Mouse (Mus musculus): ENCODE data around the gene Clec14a. TPM values are rescaled to one million over a fixed set of nuclear protein-coding genes. Genes with fewer than 3 reads are reported as not detected.
"Not testable (repeated sequence)": the region's sequence is repeated elsewhere in the genome, so short reads cannot be mapped to it uniquely, and the experiment has no call there.

Gene Clec14a
- total RNA-seq (2014; rRNA removed), result 6.0 and 8.7 TPM in 2 replicates
- 6.5 TPM in 2 replicates for polyA plus RNA-seq (2015; fragmentation: Nextera tagmentation; extraction: Ambion mirVana)

GRCm38 (mm10) chr12:58268563-58269501 lies at the start of gene Clec14a:
Gene Clec14a (minus strand): TSS chr12:58269290.
- H3K4me1 ChIP-seq (ENCODE audit: insufficient read depth, low read length), result 0 out of 2 replicates have a peak, but pooled peaks cover 3% of the 10 kb centered on the region
- no peaks in the 10 kb centered on the region for H3K27me3 ChIP-seq (ENCODE audit: insufficient read depth, low read length)
- 10% methylated on average over 32 of the region's 32 CpGs for WGBS
- H3K27ac ChIP-seq (ENCODE audit: low read depth, low read length), result no peak within 1 kb of the TSS
- peak within 1 kb of the TSS; percentile 48 for H3K9ac ChIP-seq (replicated peaks; ENCODE audit: low read length, poor library complexity, severe bottlenecking)
- H3K9me3 ChIP-seq (ENCODE audit: low read length), result no peaks in the 10 kb centered on the region
- DNase-seq (ENCODE audit: low spot score) (peak; percentile 26), ATAC-seq (ENCODE audit: low FRiP score) (peak; percentile 81)
- H3K4me3 ChIP-seq (ENCODE audit: low read depth, low read length), result peak within 1 kb of the TSS; percentile 43
- H3K4me2 ChIP-seq (ENCODE audit: low read depth, low read length, poor library complexity, severe bottlenecking), result peak within 1 kb of the TSS; percentile 79
- TF ChIP-seq CTCF (IDR thresholded peaks at IDR 0.05), result no peak
- no peaks in the 10 kb centered on the region for H3K36me3 ChIP-seq (ENCODE audit: insufficient read depth, low read length)

DNA sequence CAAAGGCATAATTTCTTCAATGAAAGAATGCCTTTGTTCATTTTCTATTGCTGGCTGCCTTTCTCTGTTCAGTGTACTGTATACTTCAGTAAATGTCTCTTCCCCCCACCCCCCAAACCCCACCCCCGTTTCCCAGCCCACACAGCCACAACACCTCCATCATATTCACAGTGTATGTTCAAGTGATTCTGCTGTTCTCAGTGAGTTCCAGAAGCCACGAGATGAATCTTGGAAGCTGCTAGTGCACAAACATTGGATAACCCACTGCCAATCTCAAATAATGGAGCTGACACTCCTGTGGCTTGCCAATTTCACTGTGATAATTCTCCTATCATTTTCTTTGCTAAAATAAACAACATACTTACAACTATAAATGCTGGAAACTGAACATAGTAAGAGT lies 38.7 kb upstream of the Clec14a start:
- TF ChIP-seq CTCF (IDR thresholded peaks at IDR 0.05), result no peak
- H3K9me3 ChIP-seq (ENCODE audit: low read length), result no peaks in the 10 kb centered on the region
- H3K9ac ChIP-seq (replicated peaks; ENCODE audit: low read length, poor library complexity, severe bottlenecking), result no peak overlapping the region
- no peak for ATAC-seq (ENCODE audit: low FRiP score)
- H3K4me3 ChIP-seq (ENCODE audit: low read depth, low read length), result no peak overlapping the region
- H3K4me2 ChIP-seq (ENCODE audit: low read depth, low read length, poor library complexity, severe bottlenecking), result no peak overlapping the region
- no peak overlapping the region for H3K27ac ChIP-seq (ENCODE audit: low read depth, low read length)
- H3K4me1 ChIP-seq (ENCODE audit: insufficient read depth, low read length), result no peaks in the 10 kb centered on the region
- H3K27me3 ChIP-seq (ENCODE audit: insufficient read depth, low read length), result no peaks in the 10 kb centered on the region
- H3K36me3 ChIP-seq (ENCODE audit: insufficient read depth, low read length), result no peaks in the 10 kb centered on the region
- DNase-seq (ENCODE audit: low spot score), result no peak
- WGBS, result 83% methylated on average over 2 of the region's 2 CpGs

- not testable (repeated sequence) for H3K4me1 ChIP-seq (ENCODE audit: insufficient read depth, low read length); H3K36me3 ChIP-seq (ENCODE audit: insufficient read depth, low read length); H3K27me3 ChIP-seq (ENCODE audit: insufficient read depth, low read length); H3K27ac ChIP-seq (ENCODE audit: low read depth, low read length); H3K4me2 ChIP-seq (ENCODE audit: low read depth, low read length, poor library complexity, severe bottlenecking); H3K9me3 ChIP-seq (ENCODE audit: low read length); DNase-seq (ENCODE audit: low spot score); H3K9ac ChIP-seq (replicated peaks; ENCODE audit: low read length, poor library complexity, severe bottlenecking); H3K4me3 ChIP-seq (ENCODE audit: low read depth, low read length); ATAC-seq (ENCODE audit: low FRiP score)
- WGBS, result 87% methylated on average over 8 of the region's 8 CpGs
Observed at GRCm38 (mm10) chr12:58306402-58306801, 37.3 kb upstream of the Clec14a start.

DNA sequence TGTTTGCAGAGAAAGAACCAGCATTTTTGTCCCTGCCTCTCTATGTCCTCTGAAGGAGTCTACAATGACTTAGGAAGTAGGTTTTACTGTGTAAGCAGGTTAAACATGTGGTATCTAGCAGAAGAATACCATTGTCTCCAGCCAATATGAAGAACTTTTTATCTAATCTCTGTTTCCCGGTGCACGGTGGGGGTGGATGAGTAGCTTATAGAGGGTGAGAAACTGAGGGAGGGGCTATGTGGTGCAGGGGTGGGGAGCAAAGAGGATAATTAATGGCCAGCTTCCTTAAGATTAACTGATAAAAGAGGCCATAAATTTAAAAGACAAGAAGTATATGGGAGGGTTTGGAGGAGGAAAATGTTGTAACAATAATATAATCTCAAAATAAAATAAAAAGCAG lies 36.5 kb upstream of the Clec14a start:
- no peak overlapping the region for H3K27ac ChIP-seq (ENCODE audit: low read depth, low read length)
- H3K4me1 ChIP-seq (ENCODE audit: insufficient read depth, low read length), result no peaks in the 10 kb centered on the region
- DNase-seq (ENCODE audit: low spot score) (no peak), ATAC-seq (ENCODE audit: low FRiP score) (no peak)
- H3K36me3 ChIP-seq (ENCODE audit: insufficient read depth, low read length), result no peaks in the 10 kb centered on the region
- 75% methylated on average over 2 of the region's 2 CpGs for WGBS
- TF ChIP-seq CTCF (IDR thresholded peaks at IDR 0.05), result no peak
- H3K27me3 ChIP-seq (ENCODE audit: insufficient read depth, low read length), result no peaks in the 10 kb centered on the region
- H3K9me3 ChIP-seq (ENCODE audit: low read length), result no peaks in the 10 kb centered on the region
- H3K4me3 ChIP-seq (ENCODE audit: low read depth, low read length), result no peak overlapping the region
- no peak overlapping the region for H3K9ac ChIP-seq (replicated peaks; ENCODE audit: low read length, poor library complexity, severe bottlenecking)
- H3K4me2 ChIP-seq (ENCODE audit: low read depth, low read length, poor library complexity, severe bottlenecking), result no peak overlapping the region

DNA sequence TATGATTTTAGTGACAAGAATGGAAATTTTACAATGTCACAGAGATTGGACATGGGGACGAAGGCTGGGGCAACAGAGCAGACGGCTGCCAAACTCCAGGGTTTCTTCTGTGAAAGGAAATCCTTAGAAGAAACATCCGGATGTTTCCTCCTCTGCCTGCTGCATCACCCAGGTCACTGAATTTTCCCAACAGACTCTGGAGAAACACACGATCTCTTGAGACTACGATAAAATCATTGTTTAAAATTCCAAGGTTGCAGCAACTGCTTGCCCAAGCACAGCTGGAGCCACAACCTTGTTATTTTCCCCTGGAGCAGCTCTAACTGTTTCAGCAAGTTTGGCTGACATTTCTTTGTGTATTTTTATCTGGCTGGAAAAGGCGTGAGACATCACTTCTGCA lies 27.9 kb upstream of the Clec14a start:
- H3K27ac ChIP-seq (ENCODE audit: low read depth, low read length), result no peak overlapping the region
- DNase-seq (ENCODE audit: low spot score) (no peak), ATAC-seq (ENCODE audit: low FRiP score) (no peak)
- no peaks in the 10 kb centered on the region for H3K4me1 ChIP-seq (ENCODE audit: insufficient read depth, low read length)
- TF ChIP-seq CTCF (IDR thresholded peaks at IDR 0.05), result no peak
- no peaks in the 10 kb centered on the region for H3K36me3 ChIP-seq (ENCODE audit: insufficient read depth, low read length)
- H3K27me3 ChIP-seq (ENCODE audit: insufficient read depth, low read length), result no peaks in the 10 kb centered on the region
- WGBS, result 81% methylated on average over 6 of the region's 6 CpGs
- no peaks in the 10 kb centered on the region for H3K9me3 ChIP-seq (ENCODE audit: low read length)
- H3K4me3 ChIP-seq (ENCODE audit: low read depth, low read length), result no peak overlapping the region
- no peak overlapping the region for H3K9ac ChIP-seq (replicated peaks; ENCODE audit: low read length, poor library complexity, severe bottlenecking)
- no peak overlapping the region for H3K4me2 ChIP-seq (ENCODE audit: low read depth, low read length, poor library complexity, severe bottlenecking)

DNA sequence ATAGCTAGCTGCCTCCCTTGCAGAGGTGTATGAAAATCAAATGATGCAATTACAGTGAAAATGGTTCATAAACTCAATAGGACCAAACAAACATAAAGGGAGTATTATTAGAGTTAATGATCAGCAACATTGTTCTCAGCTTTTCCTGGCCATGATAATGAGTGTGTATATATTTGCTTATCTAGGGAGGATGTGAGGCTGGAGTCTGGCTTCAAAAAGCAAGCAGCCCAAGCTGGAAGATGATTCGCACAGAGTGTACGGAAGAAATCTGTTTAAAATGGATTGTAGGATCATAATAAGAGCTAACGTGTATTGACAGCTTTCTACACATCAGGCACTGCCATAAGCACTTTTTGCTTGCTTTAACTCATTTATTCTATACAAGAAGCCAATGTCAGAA lies 16.8 kb upstream of the Clec14a start:
- WGBS, result 81% methylated on average over 3 of the region's 3 CpGs
- no peak overlapping the region for H3K4me2 ChIP-seq (ENCODE audit: low read depth, low read length, poor library complexity, severe bottlenecking)
- H3K27ac ChIP-seq (ENCODE audit: low read depth, low read length), result no peak overlapping the region
- no peaks in the 10 kb centered on the region for H3K27me3 ChIP-seq (ENCODE audit: insufficient read depth, low read length)
- no peak overlapping the region for H3K4me3 ChIP-seq (ENCODE audit: low read depth, low read length)
- no peak for DNase-seq (ENCODE audit: low spot score)
- H3K9me3 ChIP-seq (ENCODE audit: low read length), result no peaks in the 10 kb centered on the region
- no peaks in the 10 kb centered on the region for H3K4me1 ChIP-seq (ENCODE audit: insufficient read depth, low read length)
- no peaks in the 10 kb centered on the region for H3K36me3 ChIP-seq (ENCODE audit: insufficient read depth, low read length)
- ATAC-seq (ENCODE audit: low FRiP score), result no peak
- TF ChIP-seq CTCF (IDR thresholded peaks at IDR 0.05), result no peak
- H3K9ac ChIP-seq (replicated peaks; ENCODE audit: low read length, poor library complexity, severe bottlenecking), result no peak overlapping the region
